Mouse (Mus musculus) heart, embryonic 15.5 days (tissue): ENCODE data around the gene Hsf4. TPM values are rescaled to one million over a fixed set of nuclear protein-coding genes. Genes with fewer than 3 reads are reported as not detected.

Experiments used
- ATAC-seq: fragments of 200-750 bp; cut with Nextera tagmentation; replicated peaks from 2 replicates; pipeline ENCODE4 v1.8.0; 2017; ENCODE audit warnings: low read depth, moderate TSS enrichment; ENCODE audit not compliant: insufficient number of reproducible peaks, insufficient read depth, low FRiP score
- H3K27ac ChIP-seq: fragments of 300-500 bp; sonication (generic); 2 replicates; pipeline ENCODE4 v1.5.1; 2015; ENCODE audit warnings: mild to moderate bottlenecking, inconsistent platforms
- H3K27me3 ChIP-seq: fragments of 300-500 bp; sonication (generic); 2 replicates; pipeline ENCODE4 v1.6.1; 2015; ENCODE audit warnings: inconsistent platforms
- H3K36me3 ChIP-seq: fragments of 300-500 bp; sonication (generic); 2 replicates; pipeline ENCODE4 v1.6.1; 2015; ENCODE audit warnings: mild to moderate bottlenecking, inconsistent platforms
- H3K4me1 ChIP-seq: fragments of 300-500 bp; sonication (generic); replicated peaks from 2 replicates; pipeline ENCODE4 v1.6.1; 2015; ENCODE audit warnings: inconsistent platforms
- H3K4me2 ChIP-seq: fragments of 300-500 bp; sonication (generic); 2 replicates; pipeline ENCODE4 v1.6.1; 2015; ENCODE audit warnings: inconsistent platforms, mild to moderate bottlenecking, moderate library complexity
- H3K4me3 ChIP-seq: fragments of 300-500 bp; sonication (generic); 2 replicates; pipeline ENCODE4 v1.5.1; 2015; ENCODE audit warnings: mild to moderate bottlenecking, inconsistent platforms
- H3K9ac ChIP-seq: fragments of 300-500 bp; sonication (generic); 2 replicates; pipeline ENCODE4 v1.6.1; 2015; ENCODE audit warnings: mild to moderate bottlenecking, inconsistent platforms
- H3K9me3 ChIP-seq: fragments of 300-500 bp; sonication (generic); replicated peaks from 2 replicates; pipeline ENCODE4 v1.6.1; 2016; ENCODE audit warnings: inconsistent platforms
- WGBS: fragments of 180-500 bp; shearing (Covaris S2); methylation state at CpG from one replicate; pipeline ENCODE4 v1.1.7; 2015; ENCODE audit warnings: mixed read lengths; 5-methylcytosine and 5-hydroxymethylcytosine counted together
- polyA plus RNA-seq: library from polyadenylated mRNA; unstranded; fragments of >200 nt; fragmentation: Nextera tagmentation; extraction: Ambion mirVana; gene quantifications from 2 replicates; pipeline ENCODE4 v1.2.1, GENCODE M21; 2015

Gene Hsf4
- polyA plus RNA-seq, 1 experiment from 2014 or later: 0.13 TPM

DNA sequence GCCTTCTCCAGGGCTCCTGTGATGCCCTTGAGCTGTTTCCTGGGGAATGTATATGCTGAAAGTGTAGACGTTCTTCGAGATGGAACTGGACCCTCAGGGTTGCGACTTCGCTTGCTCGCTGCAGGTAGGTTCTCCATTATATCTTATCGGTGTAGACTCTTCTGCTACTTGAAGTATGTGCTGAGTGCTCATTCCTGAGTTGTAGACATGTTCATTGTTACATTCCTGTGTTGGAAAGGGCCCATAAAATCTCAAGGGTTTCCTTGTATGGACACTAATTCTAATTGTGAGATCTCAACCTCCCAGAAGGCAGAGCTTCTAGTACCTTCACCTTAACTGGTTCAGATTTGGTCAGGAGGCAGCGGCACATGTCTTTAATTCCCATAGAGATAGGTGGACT, 28.6 kb upstream of the Hsf4 start:
- no peaks in the 10 kb centered on the region for H3K9me3 ChIP-seq
- H3K27ac ChIP-seq: no peak overlapping the region
- H3K36me3 ChIP-seq: peaks cover 47% of the 10 kb centered on the region
- no peak overlapping the region for H3K9ac ChIP-seq
- no peak for ATAC-seq
- H3K4me2 ChIP-seq: no peak overlapping the region
- H3K4me1 ChIP-seq: no peaks in the 10 kb centered on the region
- no peak overlapping the region for H3K4me3 ChIP-seq
- no peaks in the 10 kb centered on the region for H3K27me3 ChIP-seq
- WGBS: 89% methylated on average over 7 of the region's 7 CpGs

DNA sequence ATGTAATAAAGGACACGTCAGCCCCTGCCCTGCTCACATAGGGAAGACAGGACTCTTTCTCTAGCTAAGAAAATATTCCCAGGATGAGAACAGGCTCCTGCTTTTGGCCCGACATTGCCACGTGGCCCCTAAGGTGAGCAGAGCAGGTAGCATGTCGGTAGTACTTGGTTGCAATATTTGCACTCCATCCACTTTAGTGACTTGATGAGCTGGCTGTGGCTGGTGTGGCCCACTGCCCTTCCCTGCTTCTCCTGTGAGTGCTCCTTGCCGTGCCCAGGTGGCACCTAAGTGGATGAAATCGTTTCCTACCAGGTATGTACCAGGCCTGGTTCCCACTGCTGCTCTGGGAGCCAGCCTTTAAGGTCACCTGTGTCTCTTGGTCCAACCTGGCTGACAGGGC, 17.6 kb upstream of the Hsf4 start:
- 91% methylated on average over 6 of the region's 6 CpGs for WGBS
- Histone ChIP-seq H3K4me1 (peaks cover 24% of the 10 kb centered on the region), H3K27ac (no peak overlapping the region), H3K4me2 (no peak overlapping the region), H3K9me3 (no peaks in the 10 kb centered on the region), H3K27me3 (peaks cover 15% of the 10 kb centered on the region; the same call in 1 of the 2 replicates), H3K9ac (no peak overlapping the region), H3K4me3 (no peak overlapping the region), H3K36me3 (peaks cover 44% of the 10 kb centered on the region)
- ATAC-seq: no peak

DNA sequence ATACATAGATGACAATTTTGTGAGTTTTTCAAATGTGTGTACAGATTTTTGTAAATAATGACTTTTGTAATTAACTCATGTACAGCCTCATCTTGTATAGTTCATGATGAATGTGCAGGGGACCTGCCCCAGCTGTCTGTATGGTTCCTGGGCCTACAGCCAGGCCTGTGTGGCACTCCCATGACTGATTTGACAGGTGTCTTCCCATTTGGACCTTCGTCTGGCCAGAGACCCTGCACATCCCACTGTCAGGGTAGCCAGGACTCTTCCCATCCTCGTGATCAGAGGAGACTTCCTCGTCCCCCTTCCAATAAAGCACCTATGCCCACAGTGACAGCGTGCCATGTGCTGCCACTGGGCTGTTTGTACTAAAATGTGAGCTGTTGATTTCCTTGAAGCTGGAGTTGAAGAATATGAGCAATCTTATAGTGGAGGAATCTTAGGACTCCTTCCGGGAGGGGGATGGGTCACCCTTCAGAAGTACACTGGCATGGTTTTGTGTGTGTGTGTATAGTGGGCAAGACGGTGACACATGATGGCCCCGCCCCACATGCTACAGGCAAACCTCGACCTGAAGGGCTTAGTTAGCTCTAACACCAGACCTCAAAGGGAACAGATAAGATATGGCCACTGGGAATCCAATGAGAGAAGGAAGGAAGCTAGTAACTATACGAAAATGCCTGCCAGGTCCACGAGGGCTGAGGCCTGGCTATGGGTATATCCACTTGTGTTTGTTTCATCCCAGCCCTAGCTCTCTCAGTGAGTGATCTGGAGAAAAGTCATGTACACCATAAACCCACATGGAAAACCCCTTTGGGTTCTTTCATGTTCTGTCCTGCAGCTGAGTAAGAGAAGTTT, 16.7 kb upstream of the Hsf4 start:
- WGBS: 61% methylated on average over 10 of the region's 10 CpGs
- H3K4me2 ChIP-seq: peak overlapping the region; percentile 93; the same call in 1 of the 2 replicates
- no peak for ATAC-seq
- no peak overlapping the region for H3K4me3 ChIP-seq
- no peaks in the 10 kb centered on the region for H3K9me3 ChIP-seq
- H3K4me1 ChIP-seq: peaks cover 24% of the 10 kb centered on the region
- H3K27ac ChIP-seq: no peak overlapping the region
- 0 out of 2 replicates have a peak overlapping the region, but pooled peaks have one; percentile 44 for H3K9ac ChIP-seq
- peaks cover 40% of the 10 kb centered on the region for H3K36me3 ChIP-seq
- peaks cover 16% of the 10 kb centered on the region for H3K27me3 ChIP-seq

DNA sequence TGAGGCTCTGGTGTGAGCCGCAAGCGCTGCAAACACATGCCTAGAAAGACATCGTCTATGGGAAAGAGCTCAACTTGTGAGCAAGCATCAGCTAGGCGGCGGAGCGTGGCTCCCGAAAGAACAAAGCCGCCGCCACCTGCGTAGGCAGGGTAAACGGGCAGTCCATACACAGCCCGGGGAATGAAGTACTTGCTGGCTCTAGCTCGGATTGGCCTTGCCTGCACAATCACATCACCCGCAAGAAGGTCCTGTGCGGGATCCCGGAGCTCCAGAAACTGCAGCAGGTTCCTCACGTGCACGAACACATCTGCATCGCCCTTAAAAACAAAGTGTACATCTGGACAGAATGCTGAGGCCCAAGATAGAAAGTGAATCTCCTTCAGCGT, 15.8 kb upstream of the Hsf4 start:
- Histone ChIP-seq H3K4me1 (peaks cover 27% of the 10 kb centered on the region), H3K27ac (no peak overlapping the region), H3K27me3 (peaks cover 25% of the 10 kb centered on the region), H3K9me3 (no peaks in the 10 kb centered on the region), H3K4me2 (peak overlapping the region; percentile 93), H3K4me3 (peak overlapping the region; percentile 60), H3K36me3 (peaks cover 32% of the 10 kb centered on the region), H3K9ac (peak overlapping the region; percentile 44)
- no peak for ATAC-seq
- WGBS: 48% methylated on average over 20 of the region's 20 CpGs

DNA sequence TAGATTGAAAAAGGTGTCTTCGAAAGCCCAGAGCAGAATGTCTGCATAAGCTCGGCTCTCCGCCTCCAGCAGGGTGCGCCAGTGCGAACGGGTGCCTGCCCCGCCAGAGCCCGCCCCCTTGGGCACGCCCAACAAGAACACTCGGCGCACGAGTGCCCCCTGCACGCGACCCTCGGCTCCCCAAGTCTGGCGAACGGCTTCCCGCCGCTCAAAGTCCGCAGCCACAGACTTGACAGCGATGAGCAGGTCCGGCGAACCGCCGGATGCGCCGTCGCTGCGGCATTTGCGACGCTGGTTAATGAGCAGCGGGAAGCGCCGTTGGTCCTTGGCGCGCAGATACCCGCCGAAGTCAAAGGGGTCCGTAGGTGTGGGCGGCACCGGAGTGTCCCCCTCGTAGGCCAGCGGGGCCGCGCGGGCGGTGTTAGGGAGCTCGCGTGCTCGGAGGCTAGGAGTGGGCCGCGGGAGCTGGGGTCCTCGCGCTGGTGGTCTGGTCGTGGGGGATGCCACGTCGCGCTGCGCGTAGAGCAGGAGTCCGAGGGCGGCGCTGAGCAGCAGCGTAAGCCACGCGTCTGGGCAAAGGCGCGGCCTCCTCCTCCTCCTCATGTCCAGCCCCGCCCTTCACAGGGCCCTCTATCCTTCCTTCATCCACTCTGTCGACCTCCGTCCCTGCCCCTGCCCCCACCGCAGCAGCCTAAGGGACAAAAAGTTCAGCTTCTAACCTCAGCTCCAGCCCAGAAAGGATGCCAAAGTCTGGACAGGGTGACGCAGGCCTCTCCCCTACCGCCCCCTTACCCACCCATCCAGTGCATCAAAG, 15.2 kb upstream of the Hsf4 start:
- H3K27me3 ChIP-seq: peaks cover 30% of the 10 kb centered on the region
- ATAC-seq: peak; percentile 79
- peak overlapping the region; percentile 93 for H3K4me2 ChIP-seq
- no peaks in the 10 kb centered on the region for H3K9me3 ChIP-seq
- H3K9ac ChIP-seq: peak overlapping the region; percentile 65
- peak overlapping the region; percentile 74 for H3K27ac ChIP-seq
- H3K4me3 ChIP-seq: peak overlapping the region; percentile 60
- under 1% methylated on average over 74 of the region's 74 CpGs for WGBS
- peaks cover 26% of the 10 kb centered on the region for H3K36me3 ChIP-seq
- H3K4me1 ChIP-seq: peaks cover 33% of the 10 kb centered on the region

DNA sequence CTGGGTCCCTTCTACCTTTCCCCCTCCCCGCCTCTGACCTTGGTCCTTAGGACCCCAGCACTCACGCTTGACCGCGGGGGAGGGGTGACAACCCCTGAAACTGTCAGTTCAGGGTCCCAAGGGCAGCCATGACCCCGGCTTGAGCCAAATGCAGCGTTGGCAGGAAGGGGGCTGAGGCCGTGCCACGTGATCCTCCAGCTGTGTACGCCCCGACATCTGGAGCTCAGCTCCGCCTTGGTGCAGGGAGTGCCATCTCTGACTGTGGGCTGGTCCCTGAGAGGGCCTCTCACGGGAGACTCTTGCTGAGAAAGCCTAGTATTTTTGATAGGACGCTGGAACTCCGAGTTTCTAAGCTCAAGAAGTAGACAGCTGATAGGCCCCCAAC, 14.6 kb upstream of the Hsf4 start, which contains the start of gene B3gnt9:
TSS of gene B3gnt9 (minus strand) at position 188 of the 385 bp plus-strand sequence.
- peak; percentile 54 for ATAC-seq
- Histone ChIP-seq H3K27ac (peak within 1 kb of the TSS; percentile 74), H3K9me3 (no peaks in the 10 kb centered on the region), H3K4me1 (peaks cover 39% of the 10 kb centered on the region), H3K36me3 (peaks cover 20% of the 10 kb centered on the region), H3K27me3 (peaks cover 32% of the 10 kb centered on the region), H3K4me3 (peak within 1 kb of the TSS; percentile 60), H3K9ac (peak within 1 kb of the TSS; percentile 65), H3K4me2 (peak within 1 kb of the TSS; percentile 93)
- 2% methylated on average over 14 of the region's 14 CpGs for WGBS

DNA sequence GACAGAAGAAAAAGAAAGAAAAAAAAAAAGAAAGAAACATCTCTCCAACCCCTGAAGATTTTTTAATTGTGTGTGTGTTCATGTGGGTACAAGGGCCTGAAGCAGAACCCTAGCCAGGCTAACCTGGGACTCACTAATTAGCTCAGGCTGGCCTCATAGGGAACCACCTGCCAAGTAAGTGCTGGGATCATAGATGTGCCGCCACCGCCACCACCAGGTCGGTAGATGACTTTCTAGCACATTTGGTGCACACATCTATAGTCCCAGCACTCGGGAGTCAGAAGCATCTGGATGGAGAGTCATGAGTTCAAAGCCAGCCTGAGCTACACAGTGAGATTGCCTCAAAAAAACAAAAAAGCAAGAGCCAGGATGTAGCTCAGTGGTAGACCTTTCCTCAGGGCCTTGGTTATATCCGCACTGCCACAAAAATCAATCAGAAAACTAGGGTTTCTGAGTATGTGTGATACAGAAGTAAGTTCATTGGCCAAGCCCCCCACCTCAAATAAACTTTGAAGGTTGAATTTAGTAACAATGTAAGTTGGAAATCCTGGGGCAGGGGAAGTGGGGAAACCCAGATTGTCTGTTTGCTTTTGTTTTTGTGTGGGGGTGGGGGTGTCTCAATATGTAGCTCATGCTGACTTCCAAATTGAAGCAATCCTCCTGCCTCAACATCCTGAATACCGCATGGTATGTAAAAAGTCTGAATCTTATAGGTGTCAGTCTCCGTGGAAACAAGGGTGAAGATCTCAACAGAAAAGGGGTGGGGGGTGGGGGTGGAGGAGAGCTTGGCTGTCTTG, 12.1 kb upstream of the Hsf4 start:
- Histone ChIP-seq H3K36me3 (peaks cover 4% of the 10 kb centered on the region; the same call in 1 of the 2 replicates), H3K4me2 (no peak overlapping the region), H3K27ac (no peak overlapping the region), H3K27me3 (peaks cover 43% of the 10 kb centered on the region), H3K4me3 (no peak overlapping the region), H3K4me1 (peaks cover 42% of the 10 kb centered on the region), H3K9ac (no peak overlapping the region), H3K9me3 (no peaks in the 10 kb centered on the region)
- no peak for ATAC-seq
- WGBS: 64% methylated on average over 7 of the region's 7 CpGs

DNA sequence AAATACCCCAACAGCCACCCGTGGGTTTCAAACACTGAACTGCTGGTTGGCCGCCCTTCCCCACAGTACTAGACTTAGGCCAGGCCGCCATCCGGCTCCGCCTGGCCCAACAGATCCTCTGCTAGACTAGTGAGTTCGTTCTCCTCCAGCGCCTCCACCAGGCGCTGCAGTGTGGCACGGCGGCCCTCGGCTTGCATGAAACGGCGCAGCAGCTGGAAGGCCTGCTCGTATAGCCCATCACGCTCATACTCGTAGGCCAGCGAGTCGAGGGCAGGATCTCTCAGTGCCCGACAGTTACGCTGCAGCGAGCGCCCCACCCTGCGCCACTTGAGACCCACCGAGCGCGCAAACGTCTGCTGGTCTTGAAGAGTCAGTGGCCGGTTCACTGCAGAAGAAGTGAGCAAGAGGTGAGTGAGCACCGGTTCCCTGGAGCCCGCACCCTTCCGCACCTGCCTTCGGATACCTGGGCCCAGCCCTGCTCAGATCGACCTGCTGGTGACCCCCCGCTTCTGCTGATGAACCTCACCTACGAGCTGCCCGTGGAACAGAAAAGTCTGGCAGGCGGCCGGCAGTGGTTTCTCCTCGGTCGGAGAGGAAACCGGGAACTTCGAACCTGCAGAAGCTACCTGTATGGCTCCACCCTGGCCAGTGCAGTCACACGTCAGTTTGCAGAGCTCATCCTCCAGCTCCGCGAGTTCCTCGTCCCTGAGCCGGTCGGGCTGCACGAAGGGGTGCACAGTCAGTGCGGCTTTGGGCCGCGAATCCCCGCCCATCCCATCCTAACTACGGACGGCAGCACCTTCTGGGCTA, 10.5 kb upstream of the Hsf4 start:
- Histone ChIP-seq H3K27me3 (peaks cover 47% of the 10 kb centered on the region), H3K9me3 (no peaks in the 10 kb centered on the region), H3K4me2 (peak overlapping the region; percentile 89), H3K27ac (no peak overlapping the region), H3K4me1 (peaks cover 34% of the 10 kb centered on the region), H3K9ac (peak overlapping the region; percentile 48), H3K4me3 (peak overlapping the region; percentile 51), H3K36me3 (no peaks in the 10 kb centered on the region)
- ATAC-seq: no peak
- WGBS: 7% methylated on average over 55 of the region's 55 CpGs

DNA sequence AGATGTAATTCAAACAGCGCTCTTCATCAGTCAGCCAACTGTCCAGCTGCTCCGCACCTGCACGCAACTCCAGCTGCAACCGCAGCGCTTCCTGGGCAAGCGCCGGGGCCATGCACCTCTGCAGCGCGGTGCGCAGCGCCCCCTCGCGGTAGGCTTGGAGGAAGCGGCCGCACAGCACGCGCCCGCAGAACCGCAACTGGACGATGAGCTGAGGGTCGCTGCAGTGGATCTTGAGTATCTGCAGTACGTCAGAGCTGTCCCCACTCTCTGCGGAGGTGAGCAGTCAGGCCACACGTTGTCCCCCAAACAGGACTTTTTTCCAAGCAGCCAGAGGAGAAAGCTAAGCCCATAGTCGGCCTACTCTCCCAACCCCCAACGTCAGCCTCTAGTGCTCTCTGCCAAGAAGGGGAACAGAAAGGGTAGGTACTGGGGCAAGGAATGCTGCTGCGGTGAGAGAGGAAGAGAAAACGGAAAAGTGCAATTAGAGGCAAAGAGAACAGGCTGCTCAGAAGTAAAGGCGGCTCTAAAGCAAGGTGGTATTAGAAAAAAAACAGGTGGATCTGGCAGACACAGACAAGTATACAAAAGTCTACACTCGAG, 9.8 kb upstream of the Hsf4 start:
- Histone ChIP-seq H3K36me3 (no peaks in the 10 kb centered on the region), H3K27ac (no peak overlapping the region), H3K4me3 (peak overlapping the region; percentile 51), H3K4me2 (peak overlapping the region; percentile 89), H3K9ac (peak overlapping the region; percentile 48), H3K4me1 (peaks cover 33% of the 10 kb centered on the region), H3K9me3 (no peaks in the 10 kb centered on the region), H3K27me3 (peaks cover 47% of the 10 kb centered on the region)
- no peak for ATAC-seq
- WGBS: 5% methylated on average over 30 of the region's 30 CpGs
